Mouse (Mus musculus) telencephalon, adult 2 months (tissue): ENCODE measurements around the gene Rflnb.
"Not testable (repeated sequence)": the region's sequence is repeated elsewhere in the genome, so short reads cannot be mapped to it uniquely, and the experiment has no call there.

Experiments
- DNase-seq: peaks from one replicate; pipeline ENCODE4 v3.0.0-alpha.2; 2011; ENCODE audit warnings: low read depth, low spot score

Rflnb gene

DNA sequence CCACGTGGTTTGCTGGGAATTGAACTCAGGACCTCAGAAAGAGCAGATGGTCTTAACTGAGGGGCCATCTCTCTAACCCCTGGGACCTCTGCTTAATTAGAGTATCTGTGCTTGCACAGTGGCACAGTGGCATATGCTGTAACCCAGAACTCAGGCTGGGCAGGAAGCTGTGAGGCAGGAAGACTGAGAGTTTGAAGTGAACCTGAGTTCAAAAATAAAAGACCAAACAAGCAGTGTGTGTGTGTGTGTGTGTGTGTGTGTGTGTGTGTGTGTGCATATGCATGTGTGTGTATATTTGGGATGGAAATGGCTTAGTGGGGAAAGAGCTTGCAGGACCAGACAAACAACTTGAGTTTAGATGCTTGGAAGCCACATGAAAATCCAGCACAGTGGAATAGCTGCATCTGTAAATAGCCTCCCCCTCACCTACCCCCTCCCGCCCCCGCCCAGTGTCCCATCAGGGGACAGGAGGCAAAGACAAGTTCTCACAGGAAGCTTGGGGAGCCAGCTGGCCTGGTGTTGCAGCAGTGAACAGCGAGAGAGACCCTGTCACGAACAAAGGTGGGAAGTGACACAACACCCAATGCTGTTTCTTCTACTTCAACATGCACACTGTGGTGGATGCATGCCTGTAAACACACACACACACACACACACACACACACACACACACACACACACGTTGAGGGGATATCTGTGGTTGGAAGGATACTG, 10.2 kb upstream of the Rflnb start:
- no peak for DNase-seq

- no peak for DNase-seq
These were observed 7.6 kb upstream of the Rflnb start for GRCm38 (mm10) chr11:76035182-76035581.

GRCm38 (mm10) chr11:76033836-76034235, 6.3 kb upstream of the Rflnb start:
- peak; percentile 49 for DNase-seq

- no peak for DNase-seq
These were observed 5.8 kb upstream of the Rflnb start for GRCm38 (mm10) chr11:76033359-76033758.

GRCm38 (mm10) chr11:76028072-76028465, 487 bp upstream of the Rflnb start:
- DNase-seq = no peak

GRCm38 (mm10) chr11:76026527-76027138, 949 bp downstream of the Rflnb start:
- DNase-seq = no peak

- DNase-seq = no peak
These were observed 2.5 kb downstream of the Rflnb start for GRCm38 (mm10) chr11:76025080-76025583.

GRCm38 (mm10) chr11:76020916-76021315, 6.7 kb downstream of the Rflnb start:
- DNase-seq = no peak

GRCm38 (mm10) chr11:76019879-76020278, 7.7 kb downstream of the Rflnb start:
- no peak for DNase-seq

GRCm38 (mm10) chr11:76015814-76016213, 11.8 kb downstream of the Rflnb start:
- DNase-seq = no peak

DNA sequence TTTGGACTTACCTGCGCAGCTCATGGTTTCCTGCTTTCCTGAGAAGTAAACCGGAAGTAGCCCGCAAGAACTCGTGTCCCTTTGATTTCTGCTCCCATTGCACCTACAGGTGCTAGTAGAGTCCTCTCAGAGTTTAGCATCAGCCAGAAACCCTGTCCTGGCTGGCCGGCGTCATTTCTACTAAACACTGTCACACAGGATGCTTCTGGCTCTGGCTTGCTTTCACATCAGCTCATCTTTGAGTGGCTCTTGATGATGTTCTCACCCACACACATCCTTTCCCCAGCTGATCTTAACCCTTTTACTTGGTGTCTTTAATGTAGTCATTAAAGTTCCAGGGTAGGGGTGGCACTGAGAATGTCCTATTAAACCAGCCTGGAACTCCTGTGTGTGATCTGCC, 12.3 kb downstream of the Rflnb start:
- DNase-seq = no peak

DNA sequence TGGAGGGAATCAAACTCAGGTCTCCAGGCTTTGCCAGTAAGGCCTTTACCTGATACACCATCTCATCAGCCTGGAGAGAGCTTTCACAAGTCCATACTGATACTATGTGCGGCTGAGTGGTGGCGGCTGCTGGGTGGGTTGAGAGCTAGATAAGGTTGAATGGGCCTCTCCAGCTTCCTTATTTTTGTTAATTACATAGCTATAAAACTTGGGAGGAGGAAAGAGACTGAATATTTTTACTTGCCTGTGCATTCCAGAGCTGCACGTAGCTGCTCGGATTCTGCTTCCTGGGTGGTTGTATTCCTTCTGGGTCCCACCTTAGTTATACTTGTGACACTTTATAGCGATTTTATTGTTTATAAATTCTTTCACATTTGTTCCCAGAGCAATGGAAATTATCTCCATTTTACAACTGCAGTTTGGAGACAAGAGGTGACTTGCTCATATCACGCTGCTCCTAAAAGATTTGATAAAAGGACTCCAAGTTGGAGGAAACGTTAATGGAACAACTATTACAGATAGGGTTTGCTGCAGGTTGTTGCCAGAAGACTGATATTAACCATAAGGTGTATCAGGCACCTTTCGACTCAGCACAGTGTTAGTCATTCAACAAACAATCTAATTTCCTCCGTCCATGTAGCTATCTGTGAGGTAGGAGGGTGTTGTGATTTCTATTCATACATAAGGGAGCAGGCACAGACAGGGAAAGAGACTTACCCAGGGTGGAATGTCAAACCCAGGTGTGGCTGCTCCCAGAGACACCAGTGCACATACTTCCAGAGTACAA, 16.6 kb downstream of the Rflnb start:
- DNase-seq = no peak

- DNase-seq = no peak
These were observed 18.5 kb downstream of the Rflnb start for GRCm38 (mm10) chr11:76009101-76009500.

GRCm38 (mm10) chr11:76008162-76008561, 19.4 kb downstream of the Rflnb start:
- no peak for DNase-seq

- not testable (repeated sequence) for DNase-seq
These were observed 23.3 kb downstream of the Rflnb start for GRCm38 (mm10) chr11:76004276-76004675.

- DNase-seq = no peak
These were observed 26.2 kb downstream of the Rflnb start for GRCm38 (mm10) chr11:76001237-76001878.

GRCm38 (mm10) chr11:76000701-76001100, 26.9 kb downstream of the Rflnb start:
- peak; percentile 47 for DNase-seq

DNA sequence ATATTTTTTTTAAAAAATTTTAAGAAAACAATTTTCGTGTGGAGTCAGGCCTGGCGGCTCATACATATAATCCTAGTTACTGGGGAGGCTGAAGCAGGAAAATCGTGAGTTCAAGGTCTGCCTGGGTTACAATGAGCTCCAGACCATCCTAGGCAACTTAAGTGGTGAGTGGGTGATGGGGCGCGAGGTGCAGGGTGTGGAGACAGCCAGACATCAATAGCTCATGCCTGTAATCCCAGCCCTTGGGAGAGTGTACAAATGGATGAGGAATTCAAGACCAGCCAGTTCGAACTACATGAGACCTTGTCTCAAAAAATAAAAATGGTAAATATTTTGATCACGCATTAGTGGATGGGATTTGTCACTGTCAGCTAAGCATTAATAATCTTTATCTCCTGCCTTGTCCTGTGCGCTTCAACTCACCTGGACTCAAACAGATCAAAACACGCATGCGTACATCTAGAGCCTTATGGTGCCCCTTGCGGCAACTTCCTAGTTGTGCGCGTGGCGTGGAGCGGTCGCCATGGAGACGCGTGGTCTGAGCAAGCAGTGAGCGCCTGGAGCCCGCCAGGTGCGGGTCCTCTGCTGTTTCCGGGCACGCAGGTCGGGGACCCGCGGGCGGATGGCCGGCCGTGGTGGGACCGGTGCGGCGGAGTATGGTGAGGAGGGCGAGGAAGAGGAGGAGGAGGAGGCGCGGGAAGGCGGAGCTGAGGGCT, 28.0 kb downstream of the Rflnb start, which contains the start of gene 1700016K19Rik:
1700016K19Rik (plus strand) TSS at position 473 of the 716 bp plus-strand sequence.
- DNase-seq = peak; percentile 58

- DNase-seq = no peak
These were observed 33.2 kb downstream of the Rflnb start for GRCm38 (mm10) chr11:75994357-75994756.

DNA sequence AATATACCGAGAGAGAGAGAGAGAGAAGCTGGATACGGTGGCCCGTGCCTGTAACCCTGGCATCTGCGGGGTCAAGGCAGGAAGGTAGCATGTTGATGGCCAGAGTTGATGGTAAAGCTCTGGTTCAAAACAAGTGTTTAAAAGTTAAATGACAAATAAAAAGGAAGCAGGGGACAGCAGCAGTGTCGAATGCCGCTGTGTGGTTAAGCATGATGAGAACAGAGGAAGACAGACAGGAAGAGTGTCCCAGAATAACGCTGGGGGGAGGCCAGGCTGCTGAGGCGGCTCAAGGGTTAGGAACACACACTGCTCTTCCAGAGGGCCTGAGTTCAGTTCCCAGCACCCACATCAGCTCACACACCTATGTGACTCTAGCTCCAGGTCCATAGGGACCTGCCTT, 35.1 kb downstream of the Rflnb start:
- no peak for DNase-seq

DNA sequence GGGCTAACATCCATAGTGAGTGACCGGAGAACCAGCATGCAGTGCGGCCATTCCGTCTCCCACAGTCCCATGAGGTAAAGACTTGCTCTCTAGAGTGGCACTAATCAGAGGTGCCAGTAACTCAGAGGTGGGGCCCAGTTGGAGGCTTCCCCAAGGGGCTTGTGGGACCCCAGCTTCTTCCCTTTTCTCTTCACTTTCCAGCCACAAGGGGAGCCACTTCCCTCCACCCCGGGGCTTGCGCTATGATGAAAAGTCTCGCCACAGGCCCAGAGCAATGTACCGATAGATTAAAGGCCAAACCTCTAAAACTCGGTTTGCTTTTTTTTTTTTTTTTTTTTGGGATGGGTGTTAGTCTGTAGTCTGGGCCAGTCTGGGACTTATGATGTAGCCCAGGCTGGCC, 35.7 kb downstream of the Rflnb start:
- DNase-seq = no peak
